Mouse (Mus musculus) forebrain, embryonic 11.5 days (tissue): ENCODE measurements around the gene Scrt2. TPM values are rescaled to one million over a fixed set of nuclear protein-coding genes. Genes with fewer than 3 reads are reported as not detected.

Experiments
- ATAC-seq: fragments of 200-750 bp; cut with Nextera tagmentation; replicated peaks from 2 replicates; pipeline ENCODE4 v1.8.0; 2017; ENCODE audit warnings: moderate TSS enrichment; ENCODE audit not compliant: low FRiP score
- DNase-seq: peaks from one replicate; pipeline ENCODE4 v3.0.0-alpha.2; 2017; ENCODE audit warnings: low spot score
- H3K27ac ChIP-seq: fragments of 300-500 bp; sonication (generic); 2 replicates; pipeline ENCODE4 v1.5.1; 2014; ENCODE audit warnings: low read depth, low read length
- H3K27me3 ChIP-seq: fragments of 300-500 bp; sonication (generic); 2 replicates; pipeline ENCODE4 v1.6.1; 2014; ENCODE audit warnings: mild to moderate bottlenecking, low read length, mixed read lengths; ENCODE audit not compliant: control insufficient read depth, insufficient read depth
- H3K36me3 ChIP-seq: fragments of 300-500 bp; sonication (generic); 2 replicates; pipeline ENCODE4 v1.6.1; 2014; ENCODE audit warnings: mild to moderate bottlenecking, low read length, moderate library complexity, mixed read lengths; ENCODE audit not compliant: control insufficient read depth, insufficient read depth
- H3K4me1 ChIP-seq: fragments of 300-500 bp; sonication (generic); replicated peaks from 2 replicates; pipeline ENCODE4 v1.6.1; 2014; ENCODE audit warnings: low read length, mixed read lengths; ENCODE audit not compliant: control insufficient read depth, insufficient read depth
- H3K4me2 ChIP-seq: fragments of 300-500 bp; sonication (generic); 2 replicates; pipeline ENCODE4 v1.6.1; 2014; ENCODE audit warnings: low read depth, mild to moderate bottlenecking, low read length, moderate library complexity, mixed read lengths; ENCODE audit not compliant: severe bottlenecking
- H3K4me3 ChIP-seq: fragments of 300-500 bp; sonication (generic); 2 replicates; pipeline ENCODE4 v1.5.1; 2014; ENCODE audit warnings: low read depth, low read length
- H3K9ac ChIP-seq: fragments of 300-500 bp; sonication (generic); 2 replicates; pipeline ENCODE4 v1.6.1; 2014; ENCODE audit warnings: low read length
- H3K9me3 ChIP-seq: fragments of 300-500 bp; sonication (generic); 2 replicates; pipeline ENCODE4 v1.6.1; 2016; ENCODE audit warnings: low read length, mixed read lengths; ENCODE audit not compliant: control insufficient read depth
- WGBS: fragments of 180-500 bp; shearing (Covaris S2); extraction: QIAGEN DNeasy Blood & Tissue Kit; methylation state at CpG from one replicate; pipeline ENCODE4 v1.1.7; 2014; 5-methylcytosine and 5-hydroxymethylcytosine counted together
- polyA plus RNA-seq: library from polyadenylated mRNA; unstranded; fragments of >200 nt; fragmentation: Nextera tagmentation; extraction: Ambion mirVana; gene quantifications from 2 replicates; pipeline ENCODE4 v1.2.1, GENCODE M21; 2014

Scrt2 gene
- polyA plus RNA-seq, 1 experiment from 2014 or later: 10.0 TPM

- no peaks in the 10 kb centered on the region for H3K36me3 ChIP-seq
- DNase-seq (no peak), ATAC-seq (no peak)
- whole genome bisulfite sequencing: 84% methylated on average over 3 of the region's 3 CpGs
- H3K27ac ChIP-seq: no peak overlapping the region
- no peaks in the 10 kb centered on the region; the same call in 1 of the 2 replicates for H3K27me3 ChIP-seq
- peak overlapping the region; percentile 89 for H3K4me2 ChIP-seq
- H3K9me3 ChIP-seq: no peaks in the 10 kb centered on the region
- H3K4me1 ChIP-seq: peaks cover 7% of the 10 kb centered on the region; the same call in 1 of the 2 replicates
- H3K9ac ChIP-seq: no peak overlapping the region; the same call in 1 of the 2 replicates
- peak overlapping the region; percentile 65; the same call in 1 of the 2 replicates for H3K4me3 ChIP-seq
These were observed 24.9 kb downstream of the Scrt2 start for GRCm38 (mm10) chr2:152106225-152106595.

GRCm38 (mm10) chr2:152106597-152106996, 25.3 kb downstream of the Scrt2 start:
- DNase-seq: no peak
- no peaks in the 10 kb centered on the region; the same call in 1 of the 2 replicates for H3K27me3 ChIP-seq
- H3K4me2 ChIP-seq: peak overlapping the region; percentile 89; the same call in 1 of the 2 replicates
- H3K4me3 ChIP-seq: no peak overlapping the region
- H3K9me3 ChIP-seq: no peaks in the 10 kb centered on the region
- 95% methylated on average over 10 of the region's 10 CpGs for WGBS
- no peak overlapping the region for H3K27ac ChIP-seq
- no peak for ATAC-seq
- peaks cover 7% of the 10 kb centered on the region; the same call in 1 of the 2 replicates for H3K4me1 ChIP-seq
- no peak overlapping the region for H3K9ac ChIP-seq
- no peaks in the 10 kb centered on the region for H3K36me3 ChIP-seq

GRCm38 (mm10) chr2:152108702-152109101, 27.4 kb downstream of the Scrt2 start:
- no peaks in the 10 kb centered on the region for H3K9me3 ChIP-seq
- no peak overlapping the region for H3K9ac ChIP-seq
- H3K4me3 ChIP-seq: no peak overlapping the region
- H3K27ac ChIP-seq: no peak overlapping the region
- no peaks in the 10 kb centered on the region for H3K36me3 ChIP-seq
- peaks cover 7% of the 10 kb centered on the region; the same call in 1 of the 2 replicates for H3K4me1 ChIP-seq
- 76% methylated on average over 7 of the region's 7 CpGs for WGBS
- DNase-seq (no peak), ATAC-seq (no peak)
- H3K27me3 ChIP-seq: no peaks in the 10 kb centered on the region
- H3K4me2 ChIP-seq: no peak overlapping the region

- DNase-seq (no peak), ATAC-seq (no peak)
- Histone ChIP-seq H3K4me2 (no peak overlapping the region), H3K36me3 (no peaks in the 10 kb centered on the region), H3K9ac (no peak overlapping the region), H3K4me3 (no peak overlapping the region), H3K27me3 (no peaks in the 10 kb centered on the region), H3K27ac (no peak overlapping the region), H3K9me3 (no peaks in the 10 kb centered on the region), H3K4me1 (peaks cover 10% of the 10 kb centered on the region; the same call in 1 of the 2 replicates)
- 87% methylated on average over 5 of the region's 5 CpGs for WGBS
These were observed 28.1 kb downstream of the Scrt2 start for GRCm38 (mm10) chr2:152109386-152109785.

GRCm38 (mm10) chr2:152111311-152111710, 30.0 kb downstream of the Scrt2 start:
- Histone ChIP-seq H3K27ac (no peak overlapping the region), H3K9me3 (no peaks in the 10 kb centered on the region), H3K9ac (no peak overlapping the region), H3K36me3 (no peaks in the 10 kb centered on the region), H3K4me2 (no peak overlapping the region), H3K27me3 (no peaks in the 10 kb centered on the region), H3K4me3 (no peak overlapping the region), H3K4me1 (peaks cover 11% of the 10 kb centered on the region)
- WGBS: 67% methylated on average over 2 of the region's 2 CpGs
- DNase-seq (no peak), ATAC-seq (no peak)

- no peaks in the 10 kb centered on the region for H3K27me3 ChIP-seq
- no peak overlapping the region for H3K4me2 ChIP-seq
- peaks cover 11% of the 10 kb centered on the region for H3K4me1 ChIP-seq
- no peak overlapping the region for H3K27ac ChIP-seq
- WGBS: 9% methylated on average over 7 of the region's 7 CpGs
- H3K4me3 ChIP-seq: no peak overlapping the region
- no peak overlapping the region for H3K9ac ChIP-seq
- no peaks in the 10 kb centered on the region for H3K9me3 ChIP-seq
- DNase-seq (peak; percentile 95), ATAC-seq (peak; percentile 79)
- H3K36me3 ChIP-seq: no peaks in the 10 kb centered on the region
These were observed 30.6 kb downstream of the Scrt2 start for GRCm38 (mm10) chr2:152111920-152112319.

- H3K4me2 ChIP-seq: no peak overlapping the region
- H3K4me3 ChIP-seq: no peak overlapping the region
- peaks cover 11% of the 10 kb centered on the region for H3K4me1 ChIP-seq
- no peak overlapping the region for H3K27ac ChIP-seq
- no peaks in the 10 kb centered on the region for H3K27me3 ChIP-seq
- ATAC-seq (no peak), DNase-seq (no peak)
- no peaks in the 10 kb centered on the region for H3K36me3 ChIP-seq
- 81% methylated on average over 5 of the region's 5 CpGs for WGBS
- H3K9ac ChIP-seq: no peak overlapping the region
- no peaks in the 10 kb centered on the region for H3K9me3 ChIP-seq
These were observed 31.2 kb downstream of the Scrt2 start for GRCm38 (mm10) chr2:152112490-152112889.

GRCm38 (mm10) chr2:152112970-152113369, 31.6 kb downstream of the Scrt2 start:
- Histone ChIP-seq H3K4me2 (no peak overlapping the region), H3K4me3 (no peak overlapping the region), H3K4me1 (peaks cover 11% of the 10 kb centered on the region), H3K9ac (no peak overlapping the region), H3K27me3 (no peaks in the 10 kb centered on the region), H3K36me3 (no peaks in the 10 kb centered on the region), H3K27ac (no peak overlapping the region), H3K9me3 (no peaks in the 10 kb centered on the region)
- WGBS: 78% methylated on average over 10 of the region's 10 CpGs
- ATAC-seq: no peak
- DNase-seq: no peak
